Comparison of ENCODE assay signal across 9 mouse cellular contexts in genomic region chrX:71425746-71426519, GRCm38 (mm10).
DNase-seq lines count a peak whose midpoint lies in the region; ATAC-seq and TF ChIP-seq lines count a peak whose summit lies in the region.
"Had no signal": no experiment of that assay in that cellular context is flagged by ENCODE, and none has a peak within 500 bp of the region (broad histone marks: within the 10 kb centered on the region; RNA-seq: fewer than 3 reads in every experiment).

No protein-coding gene starts in this region.

- H3K27me3 ChIP-seq in forebrain, postnatal 0 days (ENCODE audit: insufficient read depth, low read length), result no peaks in the 10 kb centered on the region
- H3K27me3 ChIP-seq in hindbrain, embryonic 13.5 days, result no peaks in the 10 kb centered on the region

- H3K4me1 ChIP-seq in forebrain, postnatal 0 days (ENCODE audit: insufficient read depth), result no peaks in the 10 kb centered on the region
- H3K4me1 ChIP-seq in hindbrain, embryonic 13.5 days (replicated peaks), result no peaks in the 10 kb centered on the region

- H3K4me2 ChIP-seq in forebrain, postnatal 0 days (ENCODE audit: low read depth), result no peak overlapping the region
- no peak overlapping the region for H3K4me2 ChIP-seq in hindbrain, embryonic 13.5 days

- H3K9ac ChIP-seq in forebrain, postnatal 0 days, result no peak overlapping the region
- H3K9ac ChIP-seq in hindbrain, embryonic 13.5 days, result no peak overlapping the region

- no peaks in the 10 kb centered on the region for H3K9me3 ChIP-seq in forebrain, postnatal 0 days (ENCODE audit: low read length)
- no peaks in the 10 kb centered on the region for H3K9me3 ChIP-seq in hindbrain, embryonic 13.5 days

- H3K27ac ChIP-seq in forebrain, postnatal 0 days (ENCODE audit: low read depth, low read length), result no peak overlapping the region
- peak overlapping the region; percentile 60 for H3K27ac ChIP-seq in hindbrain, embryonic 13.5 days

- H3K4me3 ChIP-seq in forebrain, postnatal 0 days (ENCODE audit: low read depth, low read length), result no peak overlapping the region
- no peak overlapping the region for H3K4me3 ChIP-seq in hindbrain, embryonic 13.5 days
- H3K4me3 ChIP-seq: myocyte had no signal

- H3K36me3 ChIP-seq in forebrain, postnatal 0 days (ENCODE audit: insufficient read depth), result no peaks in the 10 kb centered on the region; the same call in 1 of the 2 replicates
- H3K36me3 ChIP-seq in hindbrain, embryonic 13.5 days, result no peaks in the 10 kb centered on the region; the same call in none of the 2 replicates

- TF ChIP-seq CTCF in forebrain, postnatal 0 days (IDR thresholded peaks at IDR 0.05; ENCODE audit: low read depth), result peak; percentile 85

- WGBS in forebrain, postnatal 0 days, result 49% methylated on average over 9 of the region's 9 CpGs
- 44% methylated on average over 9 of the region's 9 CpGs for WGBS in hindbrain, embryonic 13.5 days

- peak; percentile 47 for DNase-seq in MN1 (ENCODE audit: low spot score)
- peak; percentile 54 for DNase-seq in cerebellum, adult 11-12 months
- DNase-seq in forebrain, postnatal 0 days, result peak; percentile 82
- peak; percentile 78 to 85 for DNase-seq in layer of hippocampus, postnatal 10 days (ENCODE audit: low spot score in 2 of 2)
- DNase-seq in lung, postnatal 10 days, result peak; percentile 82
- peak; percentile 52 for DNase-seq in retina, postnatal 7 days (ENCODE audit: low read depth, low spot score)
- peak; percentile 91 for DNase-seq in thymus, postnatal 4 days

- peak; percentile 91 for ATAC-seq in forebrain, postnatal 0 days
- ATAC-seq in hindbrain, embryonic 13.5 days (ENCODE audit: low FRiP score), result peak; percentile 83
